Mouse (Mus musculus) MEL (cell line): Measurements from ENCODE around the gene Nlrc3.

Experiments
- CHD2 ChIP-seq: IDR thresholded peaks from 2 replicates; pipeline ENCODE4 v1.6.1; 2011; ENCODE audit warnings: low read length, improper control_type of control experiment
- ZKSCAN1 ChIP-seq: IDR thresholded peaks from 2 replicates; pipeline ENCODE4 v1.6.1; 2012; ENCODE audit warnings: low read depth, mild to moderate bottlenecking, inconsistent platforms, low read length, improper control_type of control experiment, moderate library complexity

DNA sequence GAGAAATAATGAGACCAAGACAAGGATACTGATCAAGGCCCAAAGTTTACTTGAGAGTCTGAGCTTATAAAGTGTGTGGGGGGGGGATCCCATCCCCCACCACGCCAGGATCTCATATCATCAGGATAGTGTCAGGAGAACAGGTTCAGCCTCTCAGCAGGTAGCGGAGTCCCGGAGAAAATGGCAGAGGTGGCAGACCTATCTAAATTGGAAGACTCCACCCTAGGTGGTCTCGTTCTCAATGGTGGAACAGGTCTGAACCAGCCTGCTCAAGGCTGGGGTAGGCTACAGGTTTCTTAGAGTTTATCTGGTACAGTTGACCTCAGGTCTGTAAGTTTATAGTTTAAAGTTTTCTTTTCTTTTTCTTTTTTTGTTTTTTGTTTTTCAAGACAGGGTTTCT, 46.3 kb upstream of the Nlrc3 start:
- TF ChIP-seq CHD2 (no peak), ZKSCAN1 (no peak)
